Mouse (Mus musculus) limb, embryonic 14.5 days (tissue): ENCODE results near the gene Soat2. TPM values are rescaled to one million over a fixed set of nuclear protein-coding genes. Genes with fewer than 3 reads are reported as not detected.
A peak's percentile ranks its signal among the peaks of the same experiment; 100 is the strongest.

ENCODE experiments used
- ATAC-seq: fragments of 200-750 bp; cut with Nextera tagmentation; 2 replicates; pipeline ENCODE4 v1.8.0; 2017; ENCODE audit warnings: low read depth, moderate number of reproducible peaks, moderate TSS enrichment; ENCODE audit not compliant: low FRiP score
- DNase-seq: peaks from one replicate; pipeline ENCODE4 v3.0.0-alpha.2; 2015; ENCODE audit warnings: low spot score
- H3K27ac ChIP-seq: fragments of 300-500 bp; sonication (generic); replicated peaks from 2 replicates; pipeline ENCODE4 v1.5.1; 2014; ENCODE audit warnings: low read depth, mild to moderate bottlenecking, low read length, moderate library complexity, mixed read lengths
- H3K27me3 ChIP-seq: fragments of 300-500 bp; sonication (generic); 2 replicates; pipeline ENCODE4 v1.6.1; 2014; ENCODE audit warnings: low read length, mixed read lengths; ENCODE audit not compliant: control insufficient read depth, insufficient read depth
- H3K36me3 ChIP-seq: fragments of 300-500 bp; sonication (generic); 2 replicates; pipeline ENCODE4 v1.6.1; 2014; ENCODE audit warnings: mild to moderate bottlenecking, low read length, moderate library complexity, mixed read lengths; ENCODE audit not compliant: control insufficient read depth, insufficient read depth
- H3K4me1 ChIP-seq: fragments of 300-500 bp; sonication (generic); 2 replicates; pipeline ENCODE4 v1.6.1; 2014; ENCODE audit warnings: antibody characterized with exemption, low read length, mixed read lengths; ENCODE audit not compliant: control insufficient read depth, insufficient read depth
- H3K4me2 ChIP-seq: fragments of 300-500 bp; sonication (generic); replicated peaks from 2 replicates; pipeline ENCODE4 v1.6.1; 2014; ENCODE audit warnings: low read depth, mild to moderate bottlenecking, low read length, moderate library complexity; ENCODE audit not compliant: severe bottlenecking
- H3K4me3 ChIP-seq: fragments of 300-500 bp; sonication (generic); replicated peaks from 2 replicates; pipeline ENCODE4 v1.5.1; 2014; ENCODE audit warnings: low read length
- H3K9ac ChIP-seq: fragments of 300-500 bp; sonication (generic); 2 replicates; pipeline ENCODE4 v1.6.1; 2014; ENCODE audit warnings: mild to moderate bottlenecking, low read depth, low read length, moderate library complexity; ENCODE audit not compliant: severe bottlenecking
- H3K9me3 ChIP-seq: fragments of 300-500 bp; sonication (generic); 2 replicates; pipeline ENCODE4 v1.6.1; 2016; ENCODE audit warnings: low read length; ENCODE audit not compliant: control insufficient read depth
- POLR2A ChIP-seq: fragments of 200-500 bp; IDR thresholded peaks from 2 replicates; pipeline ENCODE4 v1.8.0; 2012; ENCODE audit warnings: inconsistent platforms, mild to moderate bottlenecking, moderate library complexity, borderline replicate concordance; ENCODE audit not compliant: insufficient read depth, insufficient read length; ENCODE audit errors: extremely low read depth
- WGBS: fragments of 180-500 bp; shearing (Covaris S2); extraction: QIAGEN DNeasy Blood & Tissue Kit; methylation state at CpG from one replicate; pipeline ENCODE4 v1.1.7; 2014; 5-methylcytosine and 5-hydroxymethylcytosine counted together
- polyA plus RNA-seq, 2 experiments: library from polyadenylated mRNA; depleted of rRNA in 1 of 2; stranded (reverse) in 1 of 2; unstranded in 1 of 2; fragments of >200 nt; fragmentation: Nextera tagmentation in 1 of 2; extraction: Ambion mirVana in 1 of 2; gene quantifications; 2 replicates each; pipeline versions ENCODE4 v1.2.1 to v1.2.3; 2012 to 2014

The Soat2 gene
- polyA plus RNA-seq, 2 experiments, result 0.76 to 0.87 TPM

GRCm38 (mm10) chr15:102103371-102103946 lies 46.9 kb upstream of the Soat2 start:
- Histone ChIP-seq H3K4me2 (peak overlapping the region; percentile 78), H3K36me3 (peaks cover 28% of the 10 kb centered on the region), H3K27ac (peak overlapping the region; percentile 97), H3K9ac (peak overlapping the region; percentile 64), H3K4me1 (peaks cover 66% of the 10 kb centered on the region), H3K27me3 (no peaks in the 10 kb centered on the region), H3K4me3 (peak overlapping the region; percentile 59), H3K9me3 (no peaks in the 10 kb centered on the region)
- ATAC-seq (no peak), DNase-seq (peak; percentile 39)
- no peak for TF ChIP-seq POLR2A
- 5% methylated on average over 13 of the region's 14 CpGs for WGBS

- Histone ChIP-seq H3K27me3 (no peaks in the 10 kb centered on the region), H3K27ac (peak overlapping the region; percentile 97), H3K4me1 (peaks cover 66% of the 10 kb centered on the region), H3K9ac (peak overlapping the region; percentile 64), H3K36me3 (peaks cover 34% of the 10 kb centered on the region), H3K4me3 (peak overlapping the region; percentile 59), H3K9me3 (no peaks in the 10 kb centered on the region), H3K4me2 (peak overlapping the region; percentile 78)
- no peak for TF ChIP-seq POLR2A
- DNase-seq, result no peak
- 24% methylated on average over 12 of the region's 12 CpGs for WGBS
- no peak for ATAC-seq
These were observed 46.3 kb upstream of the Soat2 start for GRCm38 (mm10) chr15:102103947-102104555.

- Histone ChIP-seq H3K27ac (peak overlapping the region; percentile 73), H3K4me2 (peak overlapping the region; percentile 78), H3K4me1 (peaks cover 63% of the 10 kb centered on the region), H3K27me3 (no peaks in the 10 kb centered on the region), H3K9ac (no peak overlapping the region), H3K4me3 (peak overlapping the region; percentile 33), H3K36me3 (peaks cover 47% of the 10 kb centered on the region), H3K9me3 (no peaks in the 10 kb centered on the region)
- TF ChIP-seq POLR2A, result no peak
- ATAC-seq, result no peak
- WGBS, result 57% methylated on average over 5 of the region's 5 CpGs
- no peak for DNase-seq
These were observed 45.0 kb upstream of the Soat2 start for GRCm38 (mm10) chr15:102105360-102105759.

- ATAC-seq (peak; percentile 10; the same call in 1 of the 2 replicates), DNase-seq (peak; percentile 34)
- Histone ChIP-seq H3K9ac (peak overlapping the region; percentile 31; the same call in 1 of the 2 replicates), H3K27ac (peak overlapping the region; percentile 74), H3K27me3 (no peaks in the 10 kb centered on the region), H3K4me3 (peak overlapping the region; percentile 33), H3K9me3 (no peaks in the 10 kb centered on the region), H3K36me3 (peaks cover 54% of the 10 kb centered on the region), H3K4me2 (peak overlapping the region; percentile 78), H3K4me1 (peaks cover 60% of the 10 kb centered on the region)
- 25% methylated on average over 18 of the region's 18 CpGs for WGBS
- no peak for TF ChIP-seq POLR2A
These were observed 44.3 kb upstream of the Soat2 start for GRCm38 (mm10) chr15:102105764-102106730.
